Mouse (Mus musculus) kidney, embryonic 14.5 days (tissue): Measurements from ENCODE around the gene Braf. TPM values are rescaled to one million over a fixed set of nuclear protein-coding genes. Genes with fewer than 3 reads are reported as not detected.
A peak's percentile ranks its signal among the peaks of the same experiment; 100 is the strongest.
"Not testable (repeated sequence)": the region's sequence is repeated elsewhere in the genome, so short reads cannot be mapped to it uniquely, and the experiment has no call there.

Experiments
- ATAC-seq: fragments of 200-750 bp; cut with Nextera tagmentation; 2 replicates; pipeline ENCODE4 v1.8.0; 2017; ENCODE audit warnings: moderate number of reproducible peaks, mild to moderate bottlenecking, moderate TSS enrichment, moderate library complexity; ENCODE audit not compliant: low FRiP score, low TSS enrichment
- H3K27ac ChIP-seq: fragments of 300-500 bp; sonication (generic); 2 replicates; pipeline ENCODE4 v1.5.1; 2014; ENCODE audit warnings: low read depth, mild to moderate bottlenecking, low read length, moderate library complexity, mixed read lengths
- H3K27me3 ChIP-seq: fragments of 300-500 bp; sonication (generic); 2 replicates; pipeline ENCODE4 v1.6.1; 2014; ENCODE audit warnings: mild to moderate bottlenecking, low read length; ENCODE audit not compliant: control insufficient read depth, insufficient read depth
- H3K36me3 ChIP-seq: fragments of 300-500 bp; sonication (generic); 2 replicates; pipeline ENCODE4 v1.6.1; 2014; ENCODE audit warnings: low read length, mixed read lengths; ENCODE audit not compliant: control insufficient read depth, insufficient read depth
- H3K4me1 ChIP-seq: fragments of 300-500 bp; sonication (generic); 2 replicates; pipeline ENCODE4 v1.6.1; 2014; ENCODE audit warnings: low read length, mixed read lengths; ENCODE audit not compliant: control insufficient read depth, insufficient read depth
- H3K4me2 ChIP-seq: fragments of 300-500 bp; sonication (generic); replicated peaks from 2 replicates; pipeline ENCODE4 v1.6.1; 2014; ENCODE audit warnings: low read depth, mild to moderate bottlenecking, low read length
- H3K4me3 ChIP-seq: fragments of 300-500 bp; sonication (generic); 2 replicates; pipeline ENCODE4 v1.5.1; 2014; ENCODE audit warnings: mild to moderate bottlenecking, low read length
- H3K9ac ChIP-seq: fragments of 300-500 bp; sonication (generic); 2 replicates; pipeline ENCODE4 v1.6.1; 2014; ENCODE audit warnings: low read depth, mild to moderate bottlenecking, low read length, moderate library complexity
- H3K9me3 ChIP-seq: fragments of 300-500 bp; sonication (generic); 2 replicates; pipeline ENCODE4 v1.6.1; 2016; ENCODE audit warnings: low read length; ENCODE audit not compliant: control insufficient read depth
- WGBS: fragments of 180-500 bp; shearing (Covaris S2); extraction: QIAGEN DNeasy Blood & Tissue Kit; methylation state at CpG from one replicate; pipeline ENCODE4 v1.1.7; 2014; 5-methylcytosine and 5-hydroxymethylcytosine counted together
- polyA plus RNA-seq: library from polyadenylated mRNA; unstranded; fragments of >200 nt; fragmentation: Nextera tagmentation; extraction: Ambion mirVana; gene quantifications from 2 replicates; pipeline ENCODE4 v1.2.1, GENCODE M21; 2014

The Braf gene
- 11.1 and 17.4 TPM in 2 replicates for polyA plus RNA-seq

GRCm38 (mm10) chr6:39724866-39725711 is at the start of gene Braf:
Gene Braf (minus strand): TSS chr6:39725463.
- WGBS: under 1% methylated on average over 66 of the region's 101 CpGs
- Histone ChIP-seq H3K4me1 (peaks cover 13% of the 10 kb centered on the region; the same call in 1 of the 2 replicates), H3K9ac (peak within 1 kb of the TSS; percentile 92)

DNA sequence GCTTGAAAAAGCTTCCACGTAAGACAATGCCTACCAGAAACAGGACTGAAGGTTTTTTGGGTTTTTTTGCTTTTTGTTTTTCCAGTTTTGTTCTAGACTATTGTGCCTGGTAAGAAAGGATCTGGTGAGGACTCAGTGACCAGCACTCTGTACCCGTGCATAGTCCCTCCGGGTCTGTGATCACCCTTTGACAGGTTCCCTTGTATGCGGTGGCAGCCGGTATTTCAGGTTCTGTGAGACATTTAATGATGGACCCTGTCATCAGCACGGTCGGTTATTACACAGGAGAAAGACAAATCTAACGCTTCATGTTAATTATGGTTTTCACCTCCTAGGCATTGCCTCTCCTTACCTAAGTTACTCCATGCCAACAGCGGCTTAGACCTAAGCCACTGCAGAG is 49.8 kb upstream of the Braf start:
- H3K4me3 ChIP-seq: no peak overlapping the region
- no peak for ATAC-seq
- H3K27ac ChIP-seq: no peak overlapping the region
- H3K9me3 ChIP-seq: no peaks in the 10 kb centered on the region
- no peaks in the 10 kb centered on the region for H3K27me3 ChIP-seq
- H3K36me3 ChIP-seq: no peaks in the 10 kb centered on the region
- WGBS: 84% methylated on average over 9 of the region's 9 CpGs
- no peak overlapping the region for H3K4me2 ChIP-seq
- H3K4me1 ChIP-seq: no peaks in the 10 kb centered on the region
- no peak overlapping the region for H3K9ac ChIP-seq

More at GRCm38 (mm10) chr6:39724866-39725711, at the start of gene Braf:
- Histone ChIP-seq H3K27me3 (no peaks in the 10 kb centered on the region), H3K9me3 (no peaks in the 10 kb centered on the region), H3K4me2 (peak within 1 kb of the TSS; percentile 67), H3K27ac (peak within 1 kb of the TSS; percentile 94), H3K36me3 (no peaks in the 10 kb centered on the region), H3K4me3 (peak within 1 kb of the TSS; percentile 80)
- peak; percentile 91 for ATAC-seq

GRCm38 (mm10) chr6:39757229-39757628 is 32.0 kb upstream of the Braf start:
- no peaks in the 10 kb centered on the region for H3K4me1 ChIP-seq
- no peak overlapping the region for H3K27ac ChIP-seq
- H3K36me3 ChIP-seq: no peaks in the 10 kb centered on the region
- ATAC-seq: no peak
- 83% methylated on average over 2 of the region's 2 CpGs for WGBS
- no peaks in the 10 kb centered on the region for H3K27me3 ChIP-seq
- no peak overlapping the region for H3K4me2 ChIP-seq
- no peaks in the 10 kb centered on the region for H3K9me3 ChIP-seq
- no peak overlapping the region for H3K4me3 ChIP-seq
- H3K9ac ChIP-seq: no peak overlapping the region

DNA sequence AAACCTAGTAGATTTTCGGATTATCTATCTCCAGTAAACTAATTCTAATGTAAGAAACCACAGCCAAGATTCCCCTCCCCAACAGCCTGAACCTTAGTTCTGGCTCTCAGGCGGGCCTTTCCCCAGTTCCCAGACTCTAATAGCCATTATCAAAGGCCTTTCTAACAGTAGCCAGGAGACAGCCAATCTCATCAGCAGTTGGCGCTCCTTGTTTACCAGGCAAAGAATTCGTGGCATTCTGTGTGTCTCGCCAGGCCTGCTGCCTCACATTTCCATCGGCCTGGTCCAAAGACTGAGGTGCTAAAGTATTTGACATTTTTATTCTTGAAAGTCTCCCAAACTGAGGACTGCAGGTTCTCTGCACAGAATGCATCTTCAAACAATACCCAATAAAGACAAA is 24.6 kb upstream of the Braf start:
- no peaks in the 10 kb centered on the region for H3K4me1 ChIP-seq
- H3K27ac ChIP-seq: no peak overlapping the region
- H3K9ac ChIP-seq: no peak overlapping the region
- no peak overlapping the region for H3K4me2 ChIP-seq
- WGBS: 27% methylated on average over 6 of the region's 6 CpGs
- no peaks in the 10 kb centered on the region for H3K9me3 ChIP-seq
- H3K4me3 ChIP-seq: no peak overlapping the region
- no peak for ATAC-seq
- H3K27me3 ChIP-seq: no peaks in the 10 kb centered on the region
- no peaks in the 10 kb centered on the region for H3K36me3 ChIP-seq

DNA sequence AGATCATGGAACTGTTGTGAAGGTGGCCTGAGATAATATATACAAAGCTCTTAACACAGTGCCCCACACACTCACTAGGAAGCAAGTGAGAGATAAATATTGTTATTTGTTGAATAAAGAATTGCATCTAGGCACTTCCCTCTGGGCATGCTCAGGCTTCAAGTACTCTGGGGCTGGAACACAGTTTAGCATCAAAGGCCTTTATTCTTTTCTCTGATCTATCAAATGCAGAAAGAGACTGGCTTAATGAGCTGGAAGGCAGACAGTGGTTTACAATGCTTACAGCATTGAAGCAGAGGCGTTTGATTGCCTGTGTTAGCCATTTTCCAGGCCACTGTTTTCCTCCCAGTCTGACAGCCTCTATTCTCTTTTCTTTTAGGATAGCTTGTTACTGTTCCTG is 21.8 kb upstream of the Braf start:
- Histone ChIP-seq H3K4me1 (no peaks in the 10 kb centered on the region), H3K9ac (no peak overlapping the region), H3K4me3 (no peak overlapping the region), H3K9me3 (no peaks in the 10 kb centered on the region), H3K27me3 (no peaks in the 10 kb centered on the region), H3K4me2 (no peak overlapping the region), H3K27ac (no peak overlapping the region), H3K36me3 (no peaks in the 10 kb centered on the region)
- WGBS: 7% methylated on average over 1 of the region's 1 CpGs
- no peak for ATAC-seq

GRCm38 (mm10) chr6:39745456-39745855 is 20.2 kb upstream of the Braf start:
- Histone ChIP-seq H3K36me3 (no peaks in the 10 kb centered on the region), H3K4me2 (no peak overlapping the region), H3K4me3 (no peak overlapping the region), H3K4me1 (no peaks in the 10 kb centered on the region), H3K27ac (no peak overlapping the region), H3K9ac (no peak overlapping the region), H3K27me3 (no peaks in the 10 kb centered on the region), H3K9me3 (no peaks in the 10 kb centered on the region)
- WGBS: 73% methylated on average over 1 of the region's 1 CpGs
- ATAC-seq: no peak

DNA sequence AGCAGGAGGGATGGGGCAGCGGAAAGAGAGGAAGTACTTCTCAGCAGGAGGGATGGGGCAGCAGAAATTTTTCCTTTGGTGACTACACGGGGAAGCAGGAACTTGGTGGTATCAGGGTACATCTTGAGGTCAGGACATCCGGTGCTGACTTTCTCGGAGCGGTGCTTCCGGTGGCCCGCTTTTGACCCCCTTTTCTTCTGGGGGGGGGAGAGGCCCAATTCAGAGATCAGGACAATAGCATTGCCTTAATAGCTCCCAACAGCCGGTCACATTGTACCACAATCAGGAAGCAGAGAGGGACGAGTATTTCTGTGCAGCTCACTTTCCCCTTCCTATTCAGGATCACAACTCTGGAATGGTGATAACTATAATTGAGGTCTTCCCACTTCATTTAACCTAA is 14.4 kb upstream of the Braf start:
- not testable (repeated sequence) for H3K27ac ChIP-seq, H3K4me3 ChIP-seq, ATAC-seq, H3K36me3 ChIP-seq, H3K27me3 ChIP-seq, H3K9me3 ChIP-seq, H3K9ac ChIP-seq, H3K4me1 ChIP-seq, H3K4me2 ChIP-seq
- WGBS: 91% methylated on average over 8 of the region's 9 CpGs

DNA sequence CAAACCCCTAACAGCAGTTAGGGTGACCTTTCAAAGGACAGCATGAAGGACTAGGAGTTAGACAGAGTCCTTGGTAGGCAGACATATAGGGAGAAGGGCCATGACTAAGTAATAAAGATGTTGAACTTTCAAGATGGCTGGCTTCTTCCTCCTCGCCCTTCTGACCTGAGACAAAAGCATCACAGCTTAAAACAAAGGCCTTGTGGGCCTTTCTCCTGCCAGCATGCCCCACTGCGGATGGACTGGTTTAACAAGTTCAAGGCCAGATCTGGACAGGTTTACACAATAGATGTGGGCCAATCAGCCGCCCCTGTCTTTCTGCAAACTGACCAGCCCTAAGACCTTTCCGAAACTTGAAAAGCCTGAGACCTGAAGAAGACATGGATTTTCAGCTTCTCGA is 2.8 kb upstream of the Braf start:
- no peak for ATAC-seq
- H3K4me1 ChIP-seq: peaks cover 4% of the 10 kb centered on the region; the same call in 1 of the 2 replicates
- no peak overlapping the region for H3K9ac ChIP-seq
- no peaks in the 10 kb centered on the region for H3K36me3 ChIP-seq
- H3K27me3 ChIP-seq: no peaks in the 10 kb centered on the region
- H3K4me2 ChIP-seq: no peak overlapping the region
- H3K9me3 ChIP-seq: no peaks in the 10 kb centered on the region
- H3K27ac ChIP-seq: no peak overlapping the region
- 83% methylated on average over 5 of the region's 5 CpGs for WGBS
- H3K4me3 ChIP-seq: no peak overlapping the region

GRCm38 (mm10) chr6:39726149-39726548 is 886 bp upstream of the Braf start:
- Histone ChIP-seq H3K36me3 (no peaks in the 10 kb centered on the region), H3K4me3 (no peak overlapping the region), H3K9ac (no peak overlapping the region), H3K4me1 (peaks cover 9% of the 10 kb centered on the region; the same call in 1 of the 2 replicates), H3K9me3 (no peaks in the 10 kb centered on the region), H3K4me2 (no peak overlapping the region), H3K27ac (no peak overlapping the region), H3K27me3 (no peaks in the 10 kb centered on the region)
- WGBS: 83% methylated on average over 3 of the region's 3 CpGs
- no peak for ATAC-seq
